9 mouse cellular contexts compared by ENCODE assay signal in the genomic region with DNA sequence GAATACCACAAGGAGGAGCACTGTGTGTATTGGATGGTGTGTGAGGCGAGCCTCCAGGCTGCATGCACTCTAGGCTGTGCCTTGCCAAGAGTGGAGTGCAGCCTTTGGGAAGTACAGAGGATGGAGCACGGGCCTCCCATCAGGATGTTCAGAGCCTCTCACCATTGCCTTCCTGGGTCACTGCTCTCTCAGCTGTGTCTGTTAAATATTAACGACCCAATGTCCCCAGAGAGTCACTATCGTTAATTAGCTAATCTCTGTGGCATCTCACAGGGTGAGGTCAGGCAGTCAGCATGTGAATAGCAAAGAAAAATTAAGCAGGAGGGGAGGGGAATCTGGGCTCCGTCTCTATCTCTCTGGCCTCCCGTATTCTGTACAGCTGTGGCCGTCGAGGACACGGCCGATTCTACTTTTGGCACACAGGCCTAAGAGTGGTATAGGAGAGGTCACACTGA. TPM values are rescaled to one million over a fixed set of nuclear protein-coding genes. Genes with fewer than 3 reads are reported as not detected.
DNase-seq lines count a peak whose midpoint lies in the region; ATAC-seq lines count a peak whose summit lies in the region.
"Had no signal": no experiment of that assay in that cellular context is flagged by ENCODE, and none has a peak within 500 bp of the region (broad histone marks: within the 10 kb centered on the region; RNA-seq: fewer than 3 reads in every experiment).

No protein-coding gene starts in this region.

- H3K9me3 ChIP-seq in heart, embryonic 13.5 days, result no peaks in the 10 kb centered on the region
- H3K9me3 ChIP-seq in embryonic facial prominence, embryonic 10.5 days, result no peaks in the 10 kb centered on the region
- H3K9me3 ChIP-seq in kidney, embryonic 16.5 days (ENCODE audit: low read length), result no peaks in the 10 kb centered on the region
- no peaks in the 10 kb centered on the region for H3K9me3 ChIP-seq in midbrain, embryonic 14.5 days (ENCODE audit: control insufficient read depth, low read length)

- peaks cover 30% of the 10 kb centered on the region for H3K4me1 ChIP-seq in heart, embryonic 13.5 days
- H3K4me1 ChIP-seq in embryonic facial prominence, embryonic 10.5 days, result peaks cover 23% of the 10 kb centered on the region
- H3K4me1 ChIP-seq in kidney, embryonic 16.5 days (ENCODE audit: insufficient read depth, low read length), result peaks cover 20% of the 10 kb centered on the region
- H3K4me1 ChIP-seq in midbrain, embryonic 14.5 days (ENCODE audit: control insufficient read depth, insufficient read depth, low read length), result 0 out of 2 replicates have a peak, but pooled peaks cover 4% of the 10 kb centered on the region

- intact Hi-C loops in heart, postnatal 25 days (cut with DNase I), result no loop called here

- H3K36me3 ChIP-seq in heart, embryonic 13.5 days, result no peaks in the 10 kb centered on the region
- H3K36me3 ChIP-seq in embryonic facial prominence, embryonic 10.5 days (replicated peaks), result no peaks in the 10 kb centered on the region
- H3K36me3 ChIP-seq in kidney, embryonic 16.5 days (ENCODE audit: insufficient read depth, low read length), result no peaks in the 10 kb centered on the region
- no peaks in the 10 kb centered on the region for H3K36me3 ChIP-seq in midbrain, embryonic 14.5 days (ENCODE audit: control insufficient read depth, insufficient read depth, low read length)

- H3K27me3 ChIP-seq in heart, embryonic 13.5 days (replicated peaks), result no peaks in the 10 kb centered on the region
- no peaks in the 10 kb centered on the region for H3K27me3 ChIP-seq in embryonic facial prominence, embryonic 10.5 days (replicated peaks; ENCODE audit: low read depth, poor library complexity, severe bottlenecking)
- H3K27me3 ChIP-seq in kidney, embryonic 16.5 days (ENCODE audit: insufficient read depth, low read length), result no peaks in the 10 kb centered on the region
- H3K27me3 ChIP-seq in midbrain, embryonic 14.5 days (ENCODE audit: control insufficient read depth, insufficient read depth, low read length), result no peaks in the 10 kb centered on the region

- peak overlapping the region; percentile 19; the same call in 1 of the 2 replicates for H3K9ac ChIP-seq in heart, embryonic 13.5 days
- H3K9ac ChIP-seq in kidney, embryonic 16.5 days (replicated peaks; ENCODE audit: low read length), result no peak overlapping the region
- no peak overlapping the region for H3K9ac ChIP-seq in midbrain, embryonic 14.5 days (replicated peaks; ENCODE audit: low read length)

- ATAC-seq in heart, embryonic 13.5 days (ENCODE audit: extremely low read depth, insufficient number of reproducible peaks, low FRiP score, low TSS enrichment), result no peak
- ATAC-seq in kidney, embryonic 16.5 days (ENCODE audit: low FRiP score, low TSS enrichment), result peak; percentile 97
- 0 out of 2 replicates have a peak, but pooled peaks have one; percentile 31 for ATAC-seq in midbrain, embryonic 14.5 days (ENCODE audit: low FRiP score, low TSS enrichment)

- no peak overlapping the region for H3K4me2 ChIP-seq in heart, embryonic 13.5 days
- no peak overlapping the region for H3K4me2 ChIP-seq in kidney, embryonic 16.5 days (replicated peaks; ENCODE audit: low read depth, low read length)
- H3K4me2 ChIP-seq in midbrain, embryonic 14.5 days (ENCODE audit: low read length), result no peak overlapping the region

- DNase-seq in heart, postnatal 25 days (ENCODE audit: low spot score), result no peak
- DNase-seq in embryonic facial prominence, embryonic 10.5 days (ENCODE audit: low spot score), result no peak
- peak; percentile 35 for DNase-seq in midbrain, embryonic 14.5 days
- DNase-seq in frontal cortex, adult 2 months (ENCODE audit: extremely low spot score in 1 of 2, low spot score in 1 of 2), result no peak
- DNase-seq in right cerebral cortex, postnatal 4 days, result no peak
- no peak for DNase-seq in layer of hippocampus, adult 9-11 months
- DNase-seq: thymus, postnatal 4 days had no signal

- peak overlapping the region; percentile 12; the same call in 1 of the 2 replicates for H3K27ac ChIP-seq in heart, embryonic 13.5 days (replicated peaks)
- peak overlapping the region; percentile 36; the same call in 1 of the 2 replicates for H3K27ac ChIP-seq in embryonic facial prominence, embryonic 10.5 days (replicated peaks)
- H3K27ac ChIP-seq in kidney, embryonic 16.5 days (ENCODE audit: low read length), result peak overlapping the region; percentile 54
- H3K27ac ChIP-seq in midbrain, embryonic 14.5 days (replicated peaks; ENCODE audit: low read depth, low read length), result no peak overlapping the region

- 27% methylated on average over 10 of the region's 10 CpGs for WGBS in heart, embryonic 13.5 days
- WGBS in embryonic facial prominence, embryonic 10.5 days, result 51% methylated on average over 10 of the region's 10 CpGs
- WGBS in kidney, embryonic 16.5 days, result 30% methylated on average over 10 of the region's 10 CpGs
- WGBS in midbrain, embryonic 14.5 days, result 38% methylated on average over 10 of the region's 10 CpGs

- H3K4me3 ChIP-seq in heart, embryonic 13.5 days, result no peak overlapping the region
- H3K4me3 ChIP-seq in embryonic facial prominence, embryonic 10.5 days, result no peak overlapping the region
- H3K4me3 ChIP-seq in kidney, embryonic 16.5 days (ENCODE audit: low read length), result no peak overlapping the region
- H3K4me3 ChIP-seq in midbrain, embryonic 14.5 days (replicated peaks; ENCODE audit: low read depth, low read length), result no peak overlapping the region

RNA-seq across cellular contexts. Expression of a gene that starts 17.3 kb away (rescaled TPM):
- polyA plus RNA-seq in heart, embryonic 13.5 days (2015; fragmentation: Nextera tagmentation; extraction: Ambion mirVana), result 4.7 and 5.2 TPM in 2 replicates
- 1 to 10 TPM; 6.9 to 7.1 TPM for total RNA-seq in heart, postnatal 25 days (2021)
- 10.9 and 11.5 TPM in 2 replicates for polyA plus RNA-seq in embryonic facial prominence, embryonic 10.5 days (2016; fragmentation: Nextera tagmentation; extraction: Ambion mirVana)
- polyA plus RNA-seq in kidney, embryonic 16.5 days (2015; fragmentation: Nextera tagmentation; extraction: Ambion mirVana), result 12.8 and 13.6 TPM in 2 replicates
- 15.1 and 16.4 TPM in 2 replicates for polyA plus RNA-seq in midbrain, embryonic 14.5 days (2014; fragmentation: Nextera tagmentation; extraction: Ambion mirVana)
- polyA plus RNA-seq in frontal cortex, adult 2 months (2012; rRNA removed), result 13.7 and 14.0 TPM in 2 replicates

RNA-seq across cellular contexts. Expression of a gene that starts 35.3 kb away (rescaled TPM):
- polyA plus RNA-seq in heart, embryonic 13.5 days (2015; fragmentation: Nextera tagmentation; extraction: Ambion mirVana), result 28.2 and 29.2 TPM in 2 replicates
- 100 to 1,000 TPM; 123 to 140 TPM for total RNA-seq in heart, postnatal 25 days (2021)
- polyA plus RNA-seq in embryonic facial prominence, embryonic 10.5 days (2016; fragmentation: Nextera tagmentation; extraction: Ambion mirVana), result 9.9 and 10.4 TPM in 2 replicates
- 10.9 and 11.6 TPM in 2 replicates for polyA plus RNA-seq in kidney, embryonic 16.5 days (2015; fragmentation: Nextera tagmentation; extraction: Ambion mirVana)
- 51.5 and 51.7 TPM in 2 replicates for polyA plus RNA-seq in midbrain, embryonic 14.5 days (2014; fragmentation: Nextera tagmentation; extraction: Ambion mirVana)
- polyA plus RNA-seq in frontal cortex, adult 2 months (2012; rRNA removed), result 63.6 and 64.3 TPM in 2 replicates

RNA-seq across cellular contexts. Expression of a gene that starts 44.4 kb away (rescaled TPM):
- polyA plus RNA-seq in heart, embryonic 13.5 days (2015; fragmentation: Nextera tagmentation; extraction: Ambion mirVana), result 0.31 TPM in 2 replicates
- 100 to 1,000 TPM; 162 to 166 TPM for total RNA-seq in heart, postnatal 25 days (2021)
- 0.41 and 0.60 TPM in 2 replicates for polyA plus RNA-seq in embryonic facial prominence, embryonic 10.5 days (2016; fragmentation: Nextera tagmentation; extraction: Ambion mirVana)
- 0.27 and 0.75 TPM in 2 replicates for polyA plus RNA-seq in kidney, embryonic 16.5 days (2015; fragmentation: Nextera tagmentation; extraction: Ambion mirVana)
- 0.36 and 0.53 TPM in 2 replicates for polyA plus RNA-seq in midbrain, embryonic 14.5 days (2014; fragmentation: Nextera tagmentation; extraction: Ambion mirVana)
- polyA plus RNA-seq in frontal cortex, adult 2 months (2012; rRNA removed), result 15.4 and 21.0 TPM in 2 replicates
